Mouse (Mus musculus): ENCODE measurements around the gene Slc25a27.
A peak's percentile ranks its signal among the peaks of the same experiment; 100 is the strongest.

Gene Slc25a27

DNA sequence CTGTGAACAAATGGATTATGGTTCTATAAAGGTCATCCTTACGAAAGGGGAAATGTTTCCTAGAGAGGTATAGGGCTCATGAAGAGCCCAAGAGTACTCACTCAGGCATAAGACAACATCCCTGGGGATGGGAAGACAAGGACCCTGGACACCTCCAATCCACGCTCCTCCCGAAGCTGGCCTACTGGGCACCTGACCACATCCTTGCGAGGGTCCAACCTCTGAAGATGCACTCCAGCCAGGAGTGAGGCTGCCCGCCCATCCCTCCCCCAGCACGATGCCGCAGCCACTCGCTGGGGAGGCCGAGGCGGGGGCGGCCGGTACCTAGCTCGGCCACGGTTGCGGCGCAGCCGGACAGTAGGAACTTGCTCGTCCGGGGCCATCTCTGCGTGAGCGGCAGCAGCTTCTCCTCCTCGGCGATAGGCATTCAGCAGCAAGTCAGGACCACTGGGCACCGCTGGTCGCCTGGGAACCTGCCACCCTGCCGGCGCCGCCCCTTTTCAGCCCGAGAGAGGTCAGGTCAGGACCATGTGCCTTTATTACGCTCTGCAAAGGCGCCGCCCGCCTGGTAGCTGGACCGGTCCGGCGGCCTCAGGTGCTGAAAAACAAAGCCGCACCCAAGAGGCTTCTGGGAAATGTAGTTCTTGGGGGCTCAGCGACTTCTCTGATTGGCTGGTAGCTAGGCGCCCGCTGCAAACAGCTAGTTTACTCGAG, at the start of gene Slc25a27:
Gene Slc25a27 (minus strand): TSS at position 639 of the 714 bp plus-strand sequence.
- TF ChIP-seq NANOG (IDR thresholded peaks at IDR 0.05; ENCODE audit: borderline replicate concordance, low read length) = no peak
- no peak for TF ChIP-seq CTCF (conservative IDR thresholded peaks at IDR 0.05; ENCODE audit: low read length)
- TF ChIP-seq POU5F1 (IDR thresholded peaks at IDR 0.05; ENCODE audit: borderline replicate concordance, low read length) = no peak
- Histone ChIP-seq H3K36me3 (ENCODE audit: insufficient read depth, low read length) (peaks cover 12% of the 10 kb centered on the region), H3K4me1 (replicated peaks; ENCODE audit: low read depth, low read length) (peaks cover 35% of the 10 kb centered on the region)

DNA sequence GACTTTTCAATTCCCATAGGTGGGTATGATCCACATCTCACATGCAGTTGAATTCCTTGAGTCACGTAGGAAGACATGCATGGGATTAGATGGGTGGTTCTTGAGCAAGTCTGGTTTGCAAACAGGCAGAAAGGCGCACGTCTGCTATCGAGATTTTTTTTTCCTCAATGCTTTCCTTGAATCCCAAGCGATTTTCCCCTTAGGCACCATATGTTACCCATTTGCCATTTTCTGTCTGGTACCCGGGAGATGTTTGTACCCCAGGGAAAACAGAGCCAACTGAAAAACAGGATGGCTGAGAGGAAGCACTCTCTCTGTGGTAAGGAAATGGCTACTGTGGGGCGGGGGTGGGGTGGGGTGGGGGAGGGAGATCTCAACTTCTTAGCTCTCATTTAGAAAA, 49.6 kb upstream of the Slc25a27 start:
- Histone ChIP-seq H3K36me3 (ENCODE audit: insufficient read depth, low read length) (0 out of 2 replicates have a peak, but pooled peaks cover 3% of the 10 kb centered on the region), H3K9me3 (ENCODE audit: low read length) (peaks cover 17% of the 10 kb centered on the region), H3K27me3 (ENCODE audit: insufficient read depth, low read length) (no peaks in the 10 kb centered on the region), H3K4me3 (replicated peaks; ENCODE audit: low read length) (no peak overlapping the region), H3K4me1 (replicated peaks; ENCODE audit: low read depth, low read length) (peaks cover 51% of the 10 kb centered on the region)
- TF ChIP-seq POU5F1 (IDR thresholded peaks at IDR 0.05; ENCODE audit: borderline replicate concordance, low read length) (no peak), NANOG (IDR thresholded peaks at IDR 0.05; ENCODE audit: borderline replicate concordance, low read length) (no peak), CTCF (conservative IDR thresholded peaks at IDR 0.05; ENCODE audit: low read length) (no peak)

More for the DNA sequence above, at the start of gene Slc25a27:
- H3K9me3 ChIP-seq (ENCODE audit: low read length) = no peaks in the 10 kb centered on the region
- peak within 1 kb of the TSS; percentile 89 for H3K4me3 ChIP-seq (replicated peaks; ENCODE audit: low read length)
- H3K27me3 ChIP-seq (ENCODE audit: insufficient read depth, low read length) = no peaks in the 10 kb centered on the region

DNA sequence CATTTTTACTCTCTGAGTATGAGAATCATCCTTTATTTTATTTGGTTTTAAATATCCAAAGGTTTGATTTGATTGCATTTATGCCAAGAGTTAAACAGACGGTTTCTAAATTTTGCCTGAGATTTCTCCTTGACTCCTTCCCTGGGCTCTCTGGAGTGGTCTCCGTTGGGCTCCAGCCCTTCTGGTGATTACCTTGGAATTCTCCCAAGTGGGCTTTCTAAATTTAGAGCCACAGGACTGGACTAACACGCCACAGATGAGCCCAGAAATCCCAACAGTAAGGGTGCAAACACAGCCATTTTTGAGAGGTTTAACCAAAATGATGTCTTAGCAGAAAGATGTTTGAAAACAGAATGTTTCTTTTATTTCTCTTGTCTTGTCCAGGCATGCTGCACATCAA, 47.2 kb upstream of the Slc25a27 start:
- Histone ChIP-seq H3K36me3 (ENCODE audit: insufficient read depth, low read length) (0 out of 2 replicates have a peak, but pooled peaks cover 3% of the 10 kb centered on the region), H3K9me3 (ENCODE audit: low read length) (peaks cover 17% of the 10 kb centered on the region), H3K4me1 (replicated peaks; ENCODE audit: low read depth, low read length) (peaks cover 57% of the 10 kb centered on the region), H3K4me3 (replicated peaks; ENCODE audit: low read length) (no peak overlapping the region), H3K27me3 (ENCODE audit: insufficient read depth, low read length) (no peaks in the 10 kb centered on the region)
- TF ChIP-seq POU5F1 (IDR thresholded peaks at IDR 0.05; ENCODE audit: borderline replicate concordance, low read length) (no peak), CTCF (conservative IDR thresholded peaks at IDR 0.05; ENCODE audit: low read length) (no peak), NANOG (IDR thresholded peaks at IDR 0.05; ENCODE audit: borderline replicate concordance, low read length) (no peak)

DNA sequence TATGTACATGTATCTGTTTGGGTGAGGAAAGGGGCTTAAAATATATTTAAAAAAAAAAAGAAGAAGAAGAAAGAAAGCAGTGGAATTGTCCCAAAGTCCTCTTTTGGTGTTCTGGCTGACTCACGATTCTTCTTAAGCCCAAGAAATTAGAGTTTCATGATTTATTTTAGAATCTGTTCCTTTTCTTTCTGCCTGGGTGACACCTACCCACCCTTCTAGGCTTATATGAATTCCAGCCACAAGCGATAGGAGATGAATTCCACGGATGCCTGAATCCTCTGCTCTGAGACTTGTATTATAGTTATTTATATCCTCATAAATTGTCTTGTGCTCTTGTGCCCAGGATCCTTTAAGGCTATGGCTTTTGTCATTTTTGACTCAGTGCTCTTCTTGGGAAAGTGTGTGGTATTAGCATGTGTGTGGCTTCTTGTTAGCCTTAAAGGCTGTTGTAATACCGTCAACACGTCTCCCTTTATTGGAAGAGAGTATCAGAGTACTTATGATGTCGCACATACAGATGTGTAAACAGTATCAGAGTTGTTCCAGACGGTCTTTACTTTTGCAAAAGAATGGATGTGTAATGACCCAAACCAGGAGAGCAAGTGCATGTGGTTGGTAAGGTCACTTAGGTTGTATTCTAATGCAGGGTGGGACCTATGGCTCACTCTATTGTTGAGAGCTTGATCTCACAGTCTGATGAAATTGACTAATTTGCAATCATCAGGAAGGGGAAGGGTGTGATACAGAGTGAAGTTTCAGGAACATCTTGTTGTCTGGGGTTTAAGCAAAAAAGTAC, 44.7 kb upstream of the Slc25a27 start:
- TF ChIP-seq POU5F1 (IDR thresholded peaks at IDR 0.05; ENCODE audit: borderline replicate concordance, low read length) (peak; percentile 35; the same call in 1 of the 2 replicates), CTCF (conservative IDR thresholded peaks at IDR 0.05; ENCODE audit: low read length) (no peak), NANOG (IDR thresholded peaks at IDR 0.05; ENCODE audit: borderline replicate concordance, low read length) (peak; percentile 84)
- Histone ChIP-seq H3K36me3 (ENCODE audit: insufficient read depth, low read length) (0 out of 2 replicates have a peak, but pooled peaks cover 3% of the 10 kb centered on the region), H3K9me3 (ENCODE audit: low read length) (peaks cover 17% of the 10 kb centered on the region), H3K4me3 (replicated peaks; ENCODE audit: low read length) (no peak overlapping the region), H3K4me1 (replicated peaks; ENCODE audit: low read depth, low read length) (peaks cover 42% of the 10 kb centered on the region), H3K27me3 (ENCODE audit: insufficient read depth, low read length) (no peaks in the 10 kb centered on the region)

DNA sequence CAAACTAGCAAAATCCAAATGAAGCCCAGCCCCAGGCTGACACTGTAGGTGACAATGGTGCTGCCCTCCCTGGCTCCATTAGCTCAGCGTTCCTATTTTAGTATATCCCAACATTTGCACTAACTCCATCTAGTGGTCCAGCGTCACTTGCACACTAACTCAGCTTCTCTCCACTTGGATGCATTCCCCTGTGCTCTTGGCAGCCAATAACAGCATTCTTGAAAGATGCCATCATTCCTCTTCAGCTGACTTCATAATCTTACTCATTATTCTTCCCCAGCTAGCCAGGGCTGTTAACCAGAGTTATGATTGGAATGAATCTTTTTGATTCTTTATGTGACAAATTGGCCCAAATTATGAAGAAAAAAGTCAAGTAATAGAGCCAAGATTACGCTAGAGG, 40.2 kb upstream of the Slc25a27 start:
- TF ChIP-seq POU5F1 (IDR thresholded peaks at IDR 0.05; ENCODE audit: borderline replicate concordance, low read length) = no peak
- no peak for TF ChIP-seq CTCF (conservative IDR thresholded peaks at IDR 0.05; ENCODE audit: low read length)
- TF ChIP-seq NANOG (IDR thresholded peaks at IDR 0.05; ENCODE audit: borderline replicate concordance, low read length) = no peak
- no peaks in the 10 kb centered on the region for H3K9me3 ChIP-seq (ENCODE audit: low read length)

DNA sequence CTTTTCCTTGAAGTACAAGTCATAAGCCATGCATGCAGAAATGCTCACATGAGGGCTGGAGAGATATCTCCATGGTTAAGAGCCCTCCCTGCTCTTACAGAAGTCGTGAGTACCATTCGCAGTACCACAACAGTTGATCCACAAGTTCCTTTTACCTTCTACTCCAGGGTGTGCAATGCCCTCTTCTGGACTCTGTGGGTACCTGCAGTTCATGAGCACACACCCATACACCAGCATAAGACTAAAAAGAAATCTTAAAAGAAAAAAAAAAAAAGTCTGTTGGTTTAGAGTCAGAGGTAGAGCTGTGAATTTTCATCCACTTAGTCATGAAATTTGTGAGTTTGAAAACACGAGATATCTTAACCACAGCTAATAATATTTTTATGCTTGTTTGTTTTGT, 39.7 kb upstream of the Slc25a27 start:
- Histone ChIP-seq H3K36me3 (ENCODE audit: insufficient read depth, low read length) (no peaks in the 10 kb centered on the region), H3K9me3 (ENCODE audit: low read length) (no peaks in the 10 kb centered on the region), H3K4me3 (replicated peaks; ENCODE audit: low read length) (no peak overlapping the region), H3K27me3 (ENCODE audit: insufficient read depth, low read length) (no peaks in the 10 kb centered on the region), H3K4me1 (replicated peaks; ENCODE audit: low read depth, low read length) (peaks cover 16% of the 10 kb centered on the region)
- TF ChIP-seq POU5F1 (IDR thresholded peaks at IDR 0.05; ENCODE audit: borderline replicate concordance, low read length) = no peak
- TF ChIP-seq CTCF (conservative IDR thresholded peaks at IDR 0.05; ENCODE audit: low read length) = peak; percentile 43
- no peak for TF ChIP-seq NANOG (IDR thresholded peaks at IDR 0.05; ENCODE audit: borderline replicate concordance, low read length)

More for the DNA sequence above, 40.2 kb upstream of the Slc25a27 start:
- H3K4me3 ChIP-seq (replicated peaks; ENCODE audit: low read length) = no peak overlapping the region
- no peaks in the 10 kb centered on the region for H3K27me3 ChIP-seq (ENCODE audit: insufficient read depth, low read length)
- H3K4me1 ChIP-seq (replicated peaks; ENCODE audit: low read depth, low read length) = peaks cover 21% of the 10 kb centered on the region
- no peaks in the 10 kb centered on the region for H3K36me3 ChIP-seq (ENCODE audit: insufficient read depth, low read length)

DNA sequence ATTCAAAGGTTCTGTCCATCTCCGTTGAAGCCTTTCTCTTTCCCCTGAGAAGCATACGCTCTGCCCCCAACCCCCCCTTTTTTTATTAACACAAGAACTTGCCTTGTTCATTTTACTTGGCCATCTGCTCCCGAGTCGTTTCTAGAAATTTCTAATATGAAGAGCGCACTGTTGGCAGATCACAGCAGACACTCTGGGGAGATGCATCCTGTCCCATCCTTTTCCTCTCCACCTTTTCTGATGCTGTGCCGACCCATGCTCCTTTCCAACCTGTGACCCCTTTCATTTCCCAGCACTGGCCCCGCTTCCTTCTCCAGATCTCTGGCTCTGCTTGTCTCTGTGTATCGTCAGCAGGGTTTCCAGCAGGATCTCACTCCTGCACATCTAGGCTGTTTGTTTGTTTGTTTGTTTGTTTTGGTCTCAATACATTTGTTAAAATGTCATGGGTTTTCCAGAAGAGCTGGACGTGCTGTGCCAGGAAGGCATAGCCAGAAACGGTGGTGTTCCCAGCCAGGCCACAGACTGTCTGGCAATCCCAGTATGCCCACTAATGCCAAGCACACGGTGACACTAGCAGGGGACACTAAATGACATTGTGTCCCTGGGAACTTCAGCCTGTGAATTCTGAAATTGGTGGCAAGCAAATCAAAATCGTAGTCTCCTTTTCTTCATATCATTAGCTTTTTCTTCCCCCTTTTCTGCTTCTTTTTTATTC, 37.4 kb upstream of the Slc25a27 start:
- no peaks in the 10 kb centered on the region for H3K4me1 ChIP-seq (replicated peaks; ENCODE audit: low read depth, low read length)
- H3K9me3 ChIP-seq (ENCODE audit: low read length) = no peaks in the 10 kb centered on the region
- TF ChIP-seq NANOG (IDR thresholded peaks at IDR 0.05; ENCODE audit: borderline replicate concordance, low read length) (no peak), POU5F1 (IDR thresholded peaks at IDR 0.05; ENCODE audit: borderline replicate concordance, low read length) (no peak), CTCF (conservative IDR thresholded peaks at IDR 0.05; ENCODE audit: low read length) (no peak)
- H3K36me3 ChIP-seq (ENCODE audit: insufficient read depth, low read length) = no peaks in the 10 kb centered on the region
- no peaks in the 10 kb centered on the region for H3K27me3 ChIP-seq (ENCODE audit: insufficient read depth, low read length)
- no peak overlapping the region for H3K4me3 ChIP-seq (replicated peaks; ENCODE audit: low read length)

DNA sequence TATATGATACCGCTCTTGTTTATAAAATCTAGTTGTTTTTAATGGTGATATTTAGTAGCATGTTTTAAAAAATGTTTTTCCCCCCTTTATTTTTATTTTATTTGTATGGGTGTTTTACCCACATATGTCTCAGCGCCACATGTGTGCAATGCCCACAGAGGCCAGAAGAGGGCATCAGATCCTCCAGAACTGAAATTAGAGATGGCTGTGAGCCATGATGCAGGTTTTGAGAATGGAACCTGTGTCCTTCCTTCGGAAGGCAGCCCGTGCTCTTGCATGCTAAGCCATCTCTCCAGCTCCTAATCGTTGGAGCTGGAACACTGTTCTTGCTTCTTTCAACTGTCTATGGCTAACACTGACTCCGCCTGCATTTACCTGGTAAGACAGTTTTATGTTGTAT, 34.0 kb upstream of the Slc25a27 start:
- Histone ChIP-seq H3K9me3 (ENCODE audit: low read length) (no peaks in the 10 kb centered on the region), H3K4me3 (replicated peaks; ENCODE audit: low read length) (no peak overlapping the region), H3K36me3 (ENCODE audit: insufficient read depth, low read length) (no peaks in the 10 kb centered on the region), H3K4me1 (replicated peaks; ENCODE audit: low read depth, low read length) (peaks cover 3% of the 10 kb centered on the region), H3K27me3 (ENCODE audit: insufficient read depth, low read length) (peaks cover 6% of the 10 kb centered on the region)
- TF ChIP-seq NANOG (IDR thresholded peaks at IDR 0.05; ENCODE audit: borderline replicate concordance, low read length) = no peak
- peak; percentile 66 for TF ChIP-seq CTCF (conservative IDR thresholded peaks at IDR 0.05; ENCODE audit: low read length)
